Mouse (Mus musculus): ENCODE data around the gene Aatk.

DNA sequence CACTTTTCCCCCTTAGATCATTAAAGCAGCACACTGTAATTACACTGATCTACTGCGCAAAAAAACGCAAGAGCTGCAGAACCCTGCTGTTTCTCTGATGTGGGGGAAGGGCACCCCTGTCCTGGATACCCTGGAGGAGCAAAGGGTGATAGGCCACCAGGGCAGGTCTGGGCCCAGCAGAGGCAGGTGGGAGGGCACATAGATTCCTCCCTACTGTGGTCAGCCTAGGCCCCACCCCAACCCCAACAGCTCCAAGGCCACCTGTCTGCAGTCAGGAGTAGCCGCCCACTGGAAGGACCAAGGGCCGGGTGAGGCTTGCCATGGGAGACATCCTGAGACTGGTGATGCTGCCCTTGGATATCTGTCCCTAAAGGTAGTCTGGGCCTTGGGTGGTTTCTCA, 1.6 kb downstream of the Aatk start:
- no peak for TF ChIP-seq CTCF (IDR thresholded peaks at IDR 0.05; ENCODE audit: control insufficient read depth, insufficient read depth, insufficient read length)
- no peak for TF ChIP-seq MAX (IDR thresholded peaks at IDR 0.05)
- no peak for TF ChIP-seq MYOG (IDR thresholded peaks at IDR 0.05; ENCODE audit: control insufficient read depth, extremely low read depth, insufficient read length)
- no peak for TF ChIP-seq FOSL1 (IDR thresholded peaks at IDR 0.05; ENCODE audit: insufficient read depth, low read length, poor library complexity, severe bottlenecking)
- TF ChIP-seq CEBPB (IDR thresholded peaks at IDR 0.05; ENCODE audit: low read depth), result no peak
